Mouse (Mus musculus) liver, embryonic 14.5 days (tissue): ENCODE measurements around the gene Pou2f1.

Source experiments
- CTCF ChIP-seq: IDR thresholded peaks from 2 replicates; pipeline ENCODE4 v1.5.1; 2016; ENCODE audit warnings: antibody characterized with exemption, low read depth, control low read depth
- EP300 ChIP-seq: IDR thresholded peaks from 2 replicates; pipeline ENCODE4 v1.6.1; 2016; ENCODE audit warnings: antibody characterized with exemption, low read depth

DNA sequence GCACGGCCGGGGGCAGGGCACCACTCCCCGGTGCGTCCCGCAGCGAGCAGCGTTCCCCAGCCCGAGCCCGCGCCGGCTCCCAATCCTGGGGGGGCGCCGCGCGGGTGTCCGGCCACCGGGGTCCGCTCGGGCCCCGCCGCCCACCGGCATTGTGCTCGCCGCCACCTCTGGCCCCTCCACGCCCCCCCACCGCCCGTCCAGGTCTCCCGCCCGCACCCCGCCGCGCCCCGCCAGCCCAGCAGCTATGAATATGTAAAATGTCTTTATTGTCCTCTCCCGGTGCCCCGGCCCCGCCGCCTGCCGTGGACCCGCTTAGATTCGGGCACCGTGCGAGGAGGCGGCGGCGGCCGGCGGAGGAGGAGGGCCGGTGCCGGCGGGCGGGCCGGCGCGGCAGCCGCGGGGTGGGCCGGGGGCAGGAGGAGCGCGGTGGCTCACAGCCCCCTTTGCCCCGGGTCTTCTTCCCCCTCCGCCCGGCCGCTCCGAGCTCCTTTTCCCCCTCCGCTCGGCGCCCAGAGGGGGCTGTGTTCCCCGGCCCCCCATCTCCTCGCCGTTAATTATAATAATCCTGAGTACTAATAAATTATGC, 481 bp downstream of the Pou2f1 start:
- no peak for TF ChIP-seq CTCF
- no peak for TF ChIP-seq EP300
